Mouse (Mus musculus) intestine, embryonic 14.5 days (tissue): ENCODE measurements around the gene Slc39a11. TPM values are rescaled to one million over a fixed set of nuclear protein-coding genes. Genes with fewer than 3 reads are reported as not detected.

Experiments
- ATAC-seq: fragments of 200-750 bp; cut with Nextera tagmentation; replicated peaks from 2 replicates; pipeline ENCODE4 v1.8.0; 2017; ENCODE audit warnings: low read depth, moderate number of reproducible peaks, moderate TSS enrichment, moderate library complexity; ENCODE audit not compliant: low FRiP score, low TSS enrichment
- DNase-seq: peaks from one replicate; pipeline ENCODE4 v3.0.0-alpha.2; 2018; ENCODE audit warnings: low spot score
- H3K27ac ChIP-seq: fragments of 300-500 bp; sonication (generic); 2 replicates; pipeline ENCODE4 v1.5.1; 2014; ENCODE audit warnings: low read depth, mild to moderate bottlenecking, control low read depth
- H3K27me3 ChIP-seq: fragments of 300-500 bp; sonication (generic); replicated peaks from 2 replicates; pipeline ENCODE4 v1.6.1; 2014; ENCODE audit warnings: low read length, control low read depth; ENCODE audit not compliant: control insufficient read depth, insufficient read depth
- H3K36me3 ChIP-seq: fragments of 300-500 bp; sonication (generic); 2 replicates; pipeline ENCODE4 v1.6.1; 2014; ENCODE audit warnings: low read length, control low read depth; ENCODE audit not compliant: control insufficient read depth, insufficient read depth
- H3K4me1 ChIP-seq: fragments of 300-500 bp; sonication (generic); replicated peaks from 2 replicates; pipeline ENCODE4 v1.6.1; 2014; ENCODE audit warnings: low read length, control low read depth, mixed read lengths; ENCODE audit not compliant: control insufficient read depth, insufficient read depth
- H3K4me2 ChIP-seq: fragments of 300-500 bp; sonication (generic); 2 replicates; pipeline ENCODE4 v1.6.1; 2014; ENCODE audit warnings: low read length
- H3K4me3 ChIP-seq: fragments of 300-500 bp; sonication (generic); 2 replicates; pipeline ENCODE4 v1.5.1; 2014; ENCODE audit warnings: low read depth, low read length, control low read depth, mixed read lengths
- H3K9ac ChIP-seq: fragments of 300-500 bp; sonication (generic); 2 replicates; pipeline ENCODE4 v1.6.1; 2014; ENCODE audit warnings: mild to moderate bottlenecking, low read length
- H3K9me3 ChIP-seq: fragments of 300-500 bp; sonication (generic); 2 replicates; pipeline ENCODE4 v1.6.1; 2016; ENCODE audit warnings: low read length, control low read depth; ENCODE audit not compliant: control insufficient read depth
- WGBS: fragments of 180-500 bp; shearing (Covaris S2); extraction: QIAGEN DNeasy Blood & Tissue Kit; methylation state at CpG from one replicate; pipeline ENCODE4 v1.1.7; 2014; 5-methylcytosine and 5-hydroxymethylcytosine counted together
- polyA plus RNA-seq: library from polyadenylated mRNA; unstranded; fragments of >200 nt; fragmentation: Nextera tagmentation; extraction: Ambion mirVana; gene quantifications from 2 replicates; pipeline ENCODE4 v1.2.1, GENCODE M21; 2014

Slc39a11 gene
- polyA plus RNA-seq, 1 experiment from 2014 or later, result 24.0 TPM

GRCm38 (mm10) chr11:113552539-113552938, 97.3 kb downstream of the Slc39a11 start:
- 59% methylated on average over 10 of the region's 10 CpGs for WGBS
- no peaks in the 10 kb centered on the region for H3K36me3 ChIP-seq
- no peak for ATAC-seq

GRCm38 (mm10) chr11:113546217-113546877, 103.5 kb downstream of the Slc39a11 start:
- no peak for ATAC-seq
- DNase-seq, result no peak
- H3K4me2 ChIP-seq, result no peak overlapping the region
- no peaks in the 10 kb centered on the region for H3K27me3 ChIP-seq
- no peaks in the 10 kb centered on the region for H3K9me3 ChIP-seq
- H3K4me1 ChIP-seq, result 0 out of 2 replicates have a peak, but pooled peaks cover 3% of the 10 kb centered on the region
- no peak overlapping the region for H3K4me3 ChIP-seq
- no peak overlapping the region for H3K9ac ChIP-seq
- H3K27ac ChIP-seq, result no peak overlapping the region
- H3K36me3 ChIP-seq, result no peaks in the 10 kb centered on the region
- WGBS, result 57% methylated on average over 11 of the region's 11 CpGs

More at GRCm38 (mm10) chr11:113552539-113552938, 97.3 kb downstream of the Slc39a11 start:
- Histone ChIP-seq H3K27me3 (no peaks in the 10 kb centered on the region), H3K4me3 (no peak overlapping the region), H3K4me1 (no peaks in the 10 kb centered on the region), H3K9me3 (no peaks in the 10 kb centered on the region), H3K27ac (no peak overlapping the region), H3K9ac (no peak overlapping the region), H3K4me2 (no peak overlapping the region)
- no peak for DNase-seq

- Histone ChIP-seq H3K4me3 (no peak overlapping the region), H3K9ac (no peak overlapping the region), H3K4me2 (no peak overlapping the region), H3K36me3 (no peaks in the 10 kb centered on the region), H3K9me3 (no peaks in the 10 kb centered on the region), H3K27ac (no peak overlapping the region), H3K27me3 (no peaks in the 10 kb centered on the region), H3K4me1 (0 out of 2 replicates have a peak, but pooled peaks cover 3% of the 10 kb centered on the region)
- no peak for DNase-seq
- no peak for ATAC-seq
- 76% methylated on average over 11 of the region's 11 CpGs for WGBS
These were observed 105.8 kb downstream of the Slc39a11 start for GRCm38 (mm10) chr11:113544017-113544640.

GRCm38 (mm10) chr11:113541073-113541472, 108.8 kb downstream of the Slc39a11 start:
- Histone ChIP-seq H3K9ac (no peak overlapping the region), H3K27ac (no peak overlapping the region)
- 95% methylated on average over 8 of the region's 8 CpGs for WGBS

GRCm38 (mm10) chr11:113539502-113540209, 110.2 kb downstream of the Slc39a11 start:
- ATAC-seq (no peak), DNase-seq (no peak)
- Histone ChIP-seq H3K27ac (no peak overlapping the region), H3K9ac (no peak overlapping the region), H3K4me3 (no peak overlapping the region), H3K4me1 (no peaks in the 10 kb centered on the region), H3K9me3 (no peaks in the 10 kb centered on the region), H3K27me3 (no peaks in the 10 kb centered on the region), H3K36me3 (no peaks in the 10 kb centered on the region), H3K4me2 (no peak overlapping the region)
- 53% methylated on average over 15 of the region's 15 CpGs for WGBS

More at GRCm38 (mm10) chr11:113541073-113541472, 108.8 kb downstream of the Slc39a11 start:
- H3K4me1 ChIP-seq, result 0 out of 2 replicates have a peak, but pooled peaks cover 3% of the 10 kb centered on the region
- no peak overlapping the region for H3K4me3 ChIP-seq
- H3K27me3 ChIP-seq, result no peaks in the 10 kb centered on the region
- H3K4me2 ChIP-seq, result no peak overlapping the region
- H3K36me3 ChIP-seq, result no peaks in the 10 kb centered on the region
- DNase-seq, result no peak
- H3K9me3 ChIP-seq, result no peaks in the 10 kb centered on the region
- no peak for ATAC-seq

GRCm38 (mm10) chr11:113539079-113539478, 110.8 kb downstream of the Slc39a11 start:
- no peaks in the 10 kb centered on the region for H3K36me3 ChIP-seq
- DNase-seq (no peak), ATAC-seq (no peak)
- WGBS, result 79% methylated on average over 6 of the region's 6 CpGs
- no peak overlapping the region for H3K9ac ChIP-seq
- no peak overlapping the region for H3K4me2 ChIP-seq
- H3K4me1 ChIP-seq, result no peaks in the 10 kb centered on the region
- no peaks in the 10 kb centered on the region for H3K9me3 ChIP-seq
- H3K27me3 ChIP-seq, result no peaks in the 10 kb centered on the region
- no peak overlapping the region for H3K27ac ChIP-seq
- H3K4me3 ChIP-seq, result no peak overlapping the region

- Histone ChIP-seq H3K4me3 (no peak overlapping the region), H3K27ac (no peak overlapping the region), H3K9ac (no peak overlapping the region), H3K27me3 (no peaks in the 10 kb centered on the region), H3K4me1 (no peaks in the 10 kb centered on the region), H3K4me2 (no peak overlapping the region), H3K9me3 (no peaks in the 10 kb centered on the region), H3K36me3 (no peaks in the 10 kb centered on the region)
- no peak for ATAC-seq
- no peak for DNase-seq
- 83% methylated on average over 4 of the region's 4 CpGs for WGBS
These were observed 111.4 kb downstream of the Slc39a11 start for GRCm38 (mm10) chr11:113538406-113538917.

GRCm38 (mm10) chr11:113537715-113538114, 112.2 kb downstream of the Slc39a11 start:
- 89% methylated on average over 7 of the region's 7 CpGs for WGBS
- Histone ChIP-seq H3K4me1 (no peaks in the 10 kb centered on the region), H3K4me3 (no peak overlapping the region), H3K4me2 (no peak overlapping the region), H3K36me3 (no peaks in the 10 kb centered on the region), H3K27ac (no peak overlapping the region), H3K27me3 (no peaks in the 10 kb centered on the region), H3K9me3 (no peaks in the 10 kb centered on the region), H3K9ac (no peak overlapping the region)
- DNase-seq (no peak), ATAC-seq (no peak)
